Mouse (Mus musculus): ENCODE results near the gene Stk38. TPM values are rescaled to one million over a fixed set of nuclear protein-coding genes. Genes with fewer than 3 reads are reported as not detected.
"Not testable (repeated sequence)": the region's sequence is repeated elsewhere in the genome, so short reads cannot be mapped to it uniquely, and the experiment has no call there.

The Stk38 gene
- polyA plus RNA-seq, 1 experiment: 111 TPM

DNA sequence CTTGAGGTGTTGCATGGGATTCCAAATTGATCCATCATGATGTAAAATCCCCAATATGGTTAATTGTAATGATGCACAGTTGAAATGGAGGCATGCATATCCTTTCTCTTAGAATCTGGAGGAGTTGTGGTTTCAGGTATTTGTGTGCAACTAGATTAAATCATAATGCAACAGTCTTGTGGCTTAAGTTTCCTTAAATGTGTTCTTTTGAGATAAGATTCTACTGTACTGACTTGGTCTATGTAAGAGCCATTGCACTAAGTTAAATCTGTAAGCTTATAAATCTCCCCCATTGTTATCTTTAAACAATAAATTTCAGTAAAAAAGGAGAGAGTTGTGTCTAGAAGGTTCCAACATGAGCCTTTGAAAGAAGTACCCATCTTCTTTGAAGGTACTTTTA lies 34.8 kb upstream of the Stk38 start:
- H3K4me3 ChIP-seq (replicated peaks; ENCODE audit: extremely low read depth, low read depth, low read length): no peak overlapping the region
- DNase-seq: no peak
- TF ChIP-seq POLR2A (IDR thresholded peaks at IDR 0.05; ENCODE audit: borderline replicate concordance, extremely low read depth, low read depth, low read length) (no peak), CTCF (IDR thresholded peaks at IDR 0.05; ENCODE audit: insufficient read depth, low read length) (no peak)
- H3K4me1 ChIP-seq (ENCODE audit: control insufficient read depth, insufficient read depth, low read length): peaks cover 9% of the 10 kb centered on the region

DNA sequence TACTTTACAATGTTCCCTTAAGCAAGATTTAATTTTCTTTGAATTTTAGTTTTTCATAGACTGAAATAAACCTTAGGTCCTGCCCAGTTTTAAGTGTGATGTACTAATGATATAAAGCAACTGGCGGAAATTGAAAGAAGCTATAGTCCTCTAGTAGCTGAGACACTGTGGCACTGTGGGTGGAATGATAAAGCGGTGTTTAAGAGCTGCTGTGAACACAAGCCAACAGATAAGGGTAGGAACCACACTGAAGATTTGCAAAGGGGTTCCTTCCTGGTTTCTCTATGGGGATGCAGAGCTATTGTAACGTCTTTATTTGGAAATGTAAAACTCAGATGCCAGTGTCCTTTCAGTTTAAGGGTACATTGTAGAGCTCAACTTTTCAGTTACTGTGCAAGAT lies 33.8 kb upstream of the Stk38 start:
- not testable (repeated sequence) for DNase-seq; H3K4me3 ChIP-seq (replicated peaks; ENCODE audit: extremely low read depth, low read depth, low read length)
- peaks cover 11% of the 10 kb centered on the region for H3K4me1 ChIP-seq (ENCODE audit: control insufficient read depth, insufficient read depth, low read length)
- 62% methylated on average over 3 of the region's 3 CpGs for WGBS

DNA sequence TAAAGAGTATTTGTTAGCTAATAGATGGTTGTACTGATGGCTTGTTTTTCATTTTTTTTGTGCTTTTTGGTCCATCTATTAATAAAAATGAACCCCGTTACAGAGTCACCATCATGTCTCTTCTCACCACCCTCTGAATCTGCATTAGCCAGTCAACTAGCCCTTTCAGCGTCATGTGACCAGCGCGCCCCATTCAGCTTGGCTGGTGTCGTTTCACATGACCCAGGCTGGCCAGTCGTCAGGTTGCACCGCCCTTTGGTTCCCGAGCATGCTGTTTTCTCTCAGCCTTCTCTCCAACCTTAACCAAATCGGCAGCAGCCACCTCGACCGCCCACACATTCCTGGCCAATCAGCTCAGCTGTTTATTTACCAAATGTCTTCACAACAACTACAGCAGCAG lies 31.6 kb upstream of the Stk38 start:
- 53% methylated on average over 11 of the region's 11 CpGs for WGBS
- TF ChIP-seq POLR2A (IDR thresholded peaks at IDR 0.05; ENCODE audit: borderline replicate concordance, extremely low read depth, low read depth, low read length) (no peak), CTCF (IDR thresholded peaks at IDR 0.05; ENCODE audit: insufficient read depth, low read length) (no peak)

DNA sequence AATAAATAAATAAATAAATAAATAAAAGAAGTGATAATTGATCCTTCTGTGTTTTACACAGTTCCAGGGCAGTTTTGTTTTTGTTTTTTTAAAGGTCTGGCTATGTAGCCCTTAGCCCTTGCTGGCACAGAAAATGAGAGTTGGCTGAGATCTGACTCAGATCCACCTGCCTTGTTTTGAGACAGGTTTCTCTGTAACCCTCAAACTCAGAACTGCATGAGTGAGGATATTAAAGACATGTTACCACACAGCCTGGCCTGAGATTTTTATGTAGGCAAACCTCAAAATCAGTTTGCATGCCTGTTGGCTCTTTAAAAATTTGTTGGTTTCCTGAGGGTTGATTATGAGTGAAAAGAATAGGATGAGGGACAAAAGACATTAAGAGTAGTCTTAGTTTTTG lies 27.7 kb upstream of the Stk38 start:
- no peak for DNase-seq
- Histone ChIP-seq H3K4me1 (ENCODE audit: control insufficient read depth, insufficient read depth, low read length) (peaks cover 13% of the 10 kb centered on the region), H3K4me3 (replicated peaks; ENCODE audit: extremely low read depth, low read depth, low read length) (no peak overlapping the region)
- TF ChIP-seq CTCF (IDR thresholded peaks at IDR 0.05; ENCODE audit: insufficient read depth, low read length) (no peak), POLR2A (IDR thresholded peaks at IDR 0.05; ENCODE audit: borderline replicate concordance, extremely low read depth, low read depth, low read length) (no peak)

More for the DNA sequence above, 31.6 kb upstream of the Stk38 start:
- Histone ChIP-seq H3K4me1 (ENCODE audit: control insufficient read depth, insufficient read depth, low read length) (peaks cover 13% of the 10 kb centered on the region), H3K4me3 (replicated peaks; ENCODE audit: extremely low read depth, low read depth, low read length) (no peak overlapping the region)
- no peak for DNase-seq

DNA sequence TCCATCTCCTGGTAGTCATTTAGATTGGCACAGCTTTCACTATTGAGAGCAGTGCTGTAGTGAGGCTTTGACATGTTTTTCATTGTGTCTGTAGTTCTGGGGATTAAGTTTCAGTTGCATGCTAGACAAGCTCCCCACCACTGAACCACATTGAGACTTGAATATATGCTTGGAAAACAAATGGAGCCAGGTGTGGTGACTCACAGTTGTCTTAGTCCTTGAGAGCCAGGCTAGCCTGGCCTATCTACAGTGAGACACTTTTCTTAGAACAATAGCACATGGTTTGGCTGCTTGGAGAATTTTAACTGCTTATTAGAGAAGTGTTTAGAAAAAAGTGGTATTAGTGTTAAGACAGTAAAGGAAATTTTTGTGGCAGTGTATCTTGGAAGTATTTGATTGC lies 26.5 kb upstream of the Stk38 start:
- no peak for DNase-seq
- no peak for TF ChIP-seq POLR2A (IDR thresholded peaks at IDR 0.05; ENCODE audit: borderline replicate concordance, extremely low read depth, low read depth, low read length)
- TF ChIP-seq CTCF (IDR thresholded peaks at IDR 0.05; ENCODE audit: insufficient read depth, low read length): no peak
- H3K4me1 ChIP-seq (ENCODE audit: control insufficient read depth, insufficient read depth, low read length): peaks cover 9% of the 10 kb centered on the region
- peak overlapping the region; percentile 67 for H3K4me3 ChIP-seq (replicated peaks; ENCODE audit: extremely low read depth, low read depth, low read length)

DNA sequence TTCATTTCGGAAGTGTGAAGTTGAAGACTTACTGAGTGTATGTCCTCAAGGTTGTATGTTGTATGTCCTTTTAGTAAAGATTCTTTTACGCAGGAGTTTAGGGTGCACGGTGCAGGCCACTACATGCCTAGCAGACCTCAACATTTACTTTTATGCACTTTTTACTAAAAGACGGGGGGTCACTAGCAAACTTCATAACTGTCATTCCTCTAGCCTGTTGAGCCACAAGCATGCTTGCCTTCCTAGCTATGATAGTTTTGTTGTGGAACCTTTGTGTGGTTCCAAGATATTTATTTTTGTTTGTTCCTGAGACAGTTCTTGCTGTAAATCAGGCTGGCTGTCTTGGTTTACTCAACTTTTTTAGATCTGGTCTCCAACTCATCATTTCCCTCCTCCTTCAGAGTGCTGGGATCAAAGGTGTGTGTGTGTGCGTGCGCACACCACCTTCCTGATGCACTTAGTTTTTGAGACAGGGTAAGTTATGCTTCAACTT lies 25.8 kb upstream of the Stk38 start:
- H3K4me3 ChIP-seq (replicated peaks; ENCODE audit: extremely low read depth, low read depth, low read length): peak overlapping the region; percentile 67
- no peak for TF ChIP-seq POLR2A (IDR thresholded peaks at IDR 0.05; ENCODE audit: borderline replicate concordance, extremely low read depth, low read depth, low read length)
- no peak for TF ChIP-seq CTCF (IDR thresholded peaks at IDR 0.05; ENCODE audit: insufficient read depth, low read length)
- no peak for DNase-seq
- H3K4me1 ChIP-seq (ENCODE audit: control insufficient read depth, insufficient read depth, low read length): peaks cover 9% of the 10 kb centered on the region
- under 1% methylated on average over 6 of the region's 6 CpGs for WGBS

DNA sequence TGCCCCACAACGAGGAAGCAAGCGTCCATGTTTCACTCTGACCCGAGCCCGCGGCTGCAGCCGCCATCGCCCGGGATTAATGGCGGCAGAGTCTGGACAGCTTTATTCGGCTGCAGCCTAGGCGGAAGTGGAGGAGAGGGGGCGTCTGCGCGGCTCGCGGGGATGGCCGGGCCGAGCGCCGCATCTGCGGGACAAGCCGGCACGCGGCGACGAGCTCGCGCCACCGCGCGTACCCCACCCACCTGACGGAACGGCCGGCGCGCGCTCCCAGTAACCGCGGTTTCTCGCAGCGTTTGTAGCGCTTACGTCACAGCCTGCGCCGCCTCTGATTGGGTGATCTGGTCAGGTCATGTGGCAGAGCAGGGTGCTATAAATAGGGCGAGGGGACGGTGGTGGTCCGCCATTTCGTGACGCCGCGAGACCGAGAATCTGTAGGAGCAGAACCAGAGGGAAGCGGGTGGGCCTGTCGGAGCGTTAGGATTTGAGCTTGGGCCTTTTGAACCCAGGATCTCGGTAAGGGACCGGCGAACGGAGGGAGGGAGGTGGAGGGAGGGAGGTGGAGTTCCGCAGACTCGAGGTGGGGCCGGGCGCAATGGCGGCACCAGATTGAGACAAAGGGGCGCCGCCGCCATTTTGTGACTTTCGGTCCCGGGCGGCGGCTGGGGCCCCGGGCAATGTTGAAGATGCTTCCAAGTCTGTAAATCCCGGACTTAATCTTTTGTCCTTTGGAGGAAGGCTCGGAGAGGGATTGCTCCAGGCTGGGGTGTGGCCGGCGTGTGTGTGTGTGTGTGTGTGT lies 24.7 kb upstream of the Stk38 start, which contains the start of gene Srsf3:
Gene Srsf3, plus strand, starts transcription at position 355 of the 796 bp plus-strand sequence.
- peaks cover 9% of the 10 kb centered on the region for H3K4me1 ChIP-seq (ENCODE audit: control insufficient read depth, insufficient read depth, low read length)
- under 1% methylated on average over 77 of the region's 77 CpGs for WGBS
- H3K4me3 ChIP-seq (replicated peaks; ENCODE audit: extremely low read depth, low read depth, low read length): peak within 1 kb of the TSS; percentile 81
- peak; percentile 100 for TF ChIP-seq POLR2A (IDR thresholded peaks at IDR 0.05; ENCODE audit: borderline replicate concordance, extremely low read depth, low read depth, low read length)
- no peak for TF ChIP-seq CTCF (IDR thresholded peaks at IDR 0.05; ENCODE audit: insufficient read depth, low read length)
- peak; percentile 97 for DNase-seq

DNA sequence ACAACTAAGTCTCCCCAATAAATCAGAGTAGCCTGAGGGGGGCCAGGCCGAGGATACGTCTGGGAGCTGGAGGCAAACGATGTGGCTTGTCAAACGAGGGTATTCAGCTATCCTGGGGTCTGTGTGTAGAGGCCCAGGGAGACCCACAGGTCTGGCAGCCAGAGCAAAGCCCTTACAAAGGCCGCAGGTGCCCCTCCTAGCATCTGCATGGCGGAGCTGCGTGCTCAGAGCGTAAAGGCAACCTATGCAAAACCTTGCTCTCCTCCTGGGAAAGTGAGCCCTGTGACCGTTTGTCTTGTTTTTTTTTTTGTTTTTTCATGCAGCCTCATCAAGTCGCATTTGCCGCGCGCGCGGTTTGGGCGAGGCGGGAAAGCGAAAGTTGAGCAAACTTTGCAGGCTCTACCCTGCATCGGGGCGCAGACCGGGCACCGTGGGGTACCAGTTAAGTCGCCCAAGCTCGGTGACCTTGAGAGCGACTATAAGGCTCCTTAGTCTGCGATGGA lies 24.0 kb upstream of the Stk38 start:
- Histone ChIP-seq H3K4me3 (replicated peaks; ENCODE audit: extremely low read depth, low read depth, low read length) (peak overlapping the region; percentile 81), H3K4me1 (ENCODE audit: control insufficient read depth, insufficient read depth, low read length) (peaks cover 7% of the 10 kb centered on the region)
- TF ChIP-seq CTCF (IDR thresholded peaks at IDR 0.05; ENCODE audit: insufficient read depth, low read length) (no peak), POLR2A (IDR thresholded peaks at IDR 0.05; ENCODE audit: borderline replicate concordance, extremely low read depth, low read depth, low read length) (no peak)
- DNase-seq: no peak
- under 1% methylated on average over 26 of the region's 26 CpGs for WGBS

DNA sequence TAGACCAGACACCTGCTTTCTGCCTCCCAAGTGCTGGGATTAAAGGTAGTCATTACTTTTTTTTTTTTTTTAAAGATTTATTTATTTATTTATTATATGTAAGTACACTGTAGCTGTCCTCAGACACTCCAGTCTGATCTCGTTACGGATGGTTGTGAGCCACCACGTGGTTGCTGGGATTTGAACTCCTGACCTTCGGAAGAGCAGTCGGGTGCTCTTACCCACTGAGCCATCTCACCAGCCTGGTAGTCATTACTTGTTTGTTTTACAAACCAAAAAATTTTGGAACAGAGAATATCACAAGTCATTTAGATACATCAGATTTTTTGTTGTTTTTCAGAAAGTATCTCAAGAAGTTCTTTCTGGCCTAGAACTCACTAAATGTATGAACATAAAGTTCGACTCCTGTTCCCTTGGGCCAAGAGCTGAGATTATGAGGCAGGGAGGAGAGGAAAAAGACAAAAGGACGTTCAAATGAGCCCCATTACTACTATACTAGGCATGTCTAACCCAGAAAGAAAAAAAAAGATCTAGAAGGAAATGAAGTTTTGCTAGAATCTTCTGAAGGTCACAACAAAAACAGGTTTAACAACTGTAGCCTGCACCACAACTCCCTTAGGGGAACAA lies 23.4 kb upstream of the Stk38 start:
- H3K4me1 ChIP-seq (ENCODE audit: control insufficient read depth, insufficient read depth, low read length); DNase-seq: not testable (repeated sequence)
- WGBS: 56% methylated on average over 7 of the region's 7 CpGs
- peak overlapping the region; percentile 81 for H3K4me3 ChIP-seq (replicated peaks; ENCODE audit: extremely low read depth, low read depth, low read length)
